Mouse (Mus musculus) heart, embryonic 16.5 days (tissue): ENCODE measurements at regions not wholly inside any gene's neighbourhood (a gene's known extent, or its start where the extent isn't known, plus 50 kb on each side); places are given as distances from the start of the nearest gene placed in this dataset.

ENCODE experiments used
- ATAC-seq: fragments of 200-750 bp; cut with Nextera tagmentation; replicated peaks from 2 replicates; pipeline ENCODE4 v1.8.0; 2017; ENCODE audit warnings: moderate number of reproducible peaks; ENCODE audit not compliant: insufficient read depth, low FRiP score; ENCODE audit errors: extremely low read depth
- H3K27ac ChIP-seq: fragments of 300-500 bp; sonication (generic); 2 replicates; pipeline ENCODE4 v1.5.1; 2014; ENCODE audit warnings: mild to moderate bottlenecking, low read length, control low read depth, moderate library complexity
- H3K27me3 ChIP-seq: fragments of 300-500 bp; sonication (generic); 2 replicates; pipeline ENCODE4 v1.6.1; 2014; ENCODE audit warnings: low read length, mixed read lengths; ENCODE audit not compliant: control insufficient read depth, insufficient read depth
- H3K36me3 ChIP-seq: fragments of 300-500 bp; sonication (generic); 2 replicates; pipeline ENCODE4 v1.6.1; 2014; ENCODE audit not compliant: control insufficient read depth, insufficient read depth
- H3K4me1 ChIP-seq: fragments of 300-500 bp; sonication (generic); 2 replicates; pipeline ENCODE4 v1.6.1; 2014; ENCODE audit warnings: low read length, mixed read lengths; ENCODE audit not compliant: control insufficient read depth, insufficient read depth
- H3K4me2 ChIP-seq: fragments of 300-500 bp; sonication (generic); 2 replicates; pipeline ENCODE4 v1.6.1; 2014; ENCODE audit warnings: low read depth, mild to moderate bottlenecking, control low read depth, low read length
- H3K4me3 ChIP-seq: fragments of 300-500 bp; sonication (generic); 2 replicates; pipeline ENCODE4 v1.5.1; 2014; ENCODE audit warnings: mild to moderate bottlenecking, control low read depth, low read length
- H3K9ac ChIP-seq: fragments of 300-500 bp; sonication (generic); 2 replicates; pipeline ENCODE4 v1.6.1; 2014; ENCODE audit warnings: low read length, control low read depth
- H3K9me3 ChIP-seq: fragments of 300-500 bp; sonication (generic); replicated peaks from 2 replicates; pipeline ENCODE4 v1.6.1; 2016; ENCODE audit warnings: low read length; ENCODE audit not compliant: control insufficient read depth
- WGBS: fragments of 180-500 bp; shearing (Covaris S2); extraction: QIAGEN DNeasy Blood & Tissue Kit; methylation state at CpG from one replicate; pipeline ENCODE4 v1.1.7; 2014; 5-methylcytosine and 5-hydroxymethylcytosine counted together

GRCm38 (mm10) chr4:12655457-12656228 lies 483.8 kb upstream of the Fam92a start:
- WGBS = 40% methylated on average over 13 of the region's 13 CpGs
- H3K9me3 ChIP-seq = no peaks in the 10 kb centered on the region
- H3K36me3 ChIP-seq = no peaks in the 10 kb centered on the region
- H3K4me3 ChIP-seq = peak overlapping the region; percentile 43
- H3K27ac ChIP-seq = no peak overlapping the region
- H3K27me3 ChIP-seq = no peaks in the 10 kb centered on the region
- peak overlapping the region; percentile 64 for H3K4me2 ChIP-seq
- peak overlapping the region; percentile 55 for H3K9ac ChIP-seq
- no peaks in the 10 kb centered on the region for H3K4me1 ChIP-seq
- no peak for ATAC-seq

GRCm38 (mm10) chr4:12654568-12655456 lies 483.0 kb upstream of the Fam92a start:
- no peak for ATAC-seq
- peak overlapping the region; percentile 64 for H3K4me2 ChIP-seq
- H3K4me3 ChIP-seq = peak overlapping the region; percentile 43
- no peaks in the 10 kb centered on the region for H3K9me3 ChIP-seq
- H3K4me1 ChIP-seq = no peaks in the 10 kb centered on the region
- WGBS = 50% methylated on average over 12 of the region's 12 CpGs
- no peaks in the 10 kb centered on the region for H3K27me3 ChIP-seq
- H3K9ac ChIP-seq = peak overlapping the region; percentile 55
- H3K36me3 ChIP-seq = no peaks in the 10 kb centered on the region
- H3K27ac ChIP-seq = no peak overlapping the region

DNA sequence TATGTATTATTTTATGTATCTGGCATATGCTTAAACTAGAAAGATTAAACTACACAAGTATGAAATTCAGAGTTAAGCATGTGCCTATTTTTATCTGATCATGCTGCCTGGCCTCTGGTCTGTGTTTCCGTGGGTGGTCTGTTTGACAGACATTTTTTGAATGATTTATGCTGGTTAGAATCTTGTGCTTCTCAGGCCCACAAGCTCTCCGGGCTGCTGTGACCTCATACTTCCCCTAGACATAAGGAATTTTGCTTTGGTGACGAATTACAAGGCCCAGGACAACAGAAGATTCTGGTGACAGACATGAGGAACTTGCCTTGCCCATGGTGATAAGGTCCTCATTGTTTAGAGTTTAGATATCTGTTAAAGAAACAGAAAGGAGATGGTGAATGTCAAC lies 475.9 kb upstream of the Fam92a start:
- H3K27ac ChIP-seq = no peak overlapping the region
- no peak overlapping the region for H3K9ac ChIP-seq
- 12% methylated on average over 3 of the region's 3 CpGs for WGBS
- H3K4me3 ChIP-seq = no peak overlapping the region
- ATAC-seq = no peak
- H3K36me3 ChIP-seq = no peaks in the 10 kb centered on the region
- H3K27me3 ChIP-seq = no peaks in the 10 kb centered on the region
- H3K4me2 ChIP-seq = no peak overlapping the region
- peaks cover 2% of the 10 kb centered on the region; the same call in 1 of the 2 replicates for H3K4me1 ChIP-seq
- H3K9me3 ChIP-seq = no peaks in the 10 kb centered on the region

DNA sequence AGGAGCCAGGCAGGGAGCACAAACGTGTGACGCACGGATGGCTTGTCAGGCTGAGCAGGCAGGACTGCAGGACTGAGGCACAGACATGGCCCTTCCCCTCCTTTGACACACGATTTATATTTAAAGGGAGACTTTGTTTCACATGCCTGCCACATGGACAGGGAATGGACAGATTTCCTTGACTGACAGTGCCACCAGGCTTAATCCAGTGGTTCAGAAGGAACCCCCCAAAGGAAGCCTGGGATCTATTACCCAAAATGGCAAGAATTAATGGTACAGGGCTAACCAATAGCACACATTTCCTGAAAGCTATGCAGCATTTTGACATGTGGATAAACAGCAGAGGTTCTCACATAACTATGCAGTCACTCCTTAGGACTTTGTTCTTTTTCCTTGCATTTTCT lies 470.7 kb upstream of the Fam92a start:
- H3K27ac ChIP-seq = no peak overlapping the region

GRCm38 (mm10) chr4:12629375-12629821 lies 457.6 kb upstream of the Fam92a start:
- H3K9me3 ChIP-seq = no peaks in the 10 kb centered on the region
- H3K36me3 ChIP-seq = no peaks in the 10 kb centered on the region
- no peak overlapping the region for H3K27ac ChIP-seq
- H3K4me3 ChIP-seq = no peak overlapping the region
- WGBS = 78% methylated on average over 2 of the region's 2 CpGs
- H3K27me3 ChIP-seq = no peaks in the 10 kb centered on the region
- no peak overlapping the region for H3K9ac ChIP-seq
- H3K4me1 ChIP-seq = 0 out of 2 replicates have a peak, but pooled peaks cover 2% of the 10 kb centered on the region
- no peak overlapping the region for H3K4me2 ChIP-seq
- ATAC-seq = no peak

More for the DNA sequence above, 470.7 kb upstream of the Fam92a start:
- Histone ChIP-seq H3K9me3 (no peaks in the 10 kb centered on the region), H3K4me3 (no peak overlapping the region), H3K27me3 (no peaks in the 10 kb centered on the region), H3K36me3 (no peaks in the 10 kb centered on the region), H3K9ac (no peak overlapping the region), H3K4me1 (no peaks in the 10 kb centered on the region), H3K4me2 (no peak overlapping the region)
- WGBS = 36% methylated on average over 4 of the region's 4 CpGs
- no peak for ATAC-seq

DNA sequence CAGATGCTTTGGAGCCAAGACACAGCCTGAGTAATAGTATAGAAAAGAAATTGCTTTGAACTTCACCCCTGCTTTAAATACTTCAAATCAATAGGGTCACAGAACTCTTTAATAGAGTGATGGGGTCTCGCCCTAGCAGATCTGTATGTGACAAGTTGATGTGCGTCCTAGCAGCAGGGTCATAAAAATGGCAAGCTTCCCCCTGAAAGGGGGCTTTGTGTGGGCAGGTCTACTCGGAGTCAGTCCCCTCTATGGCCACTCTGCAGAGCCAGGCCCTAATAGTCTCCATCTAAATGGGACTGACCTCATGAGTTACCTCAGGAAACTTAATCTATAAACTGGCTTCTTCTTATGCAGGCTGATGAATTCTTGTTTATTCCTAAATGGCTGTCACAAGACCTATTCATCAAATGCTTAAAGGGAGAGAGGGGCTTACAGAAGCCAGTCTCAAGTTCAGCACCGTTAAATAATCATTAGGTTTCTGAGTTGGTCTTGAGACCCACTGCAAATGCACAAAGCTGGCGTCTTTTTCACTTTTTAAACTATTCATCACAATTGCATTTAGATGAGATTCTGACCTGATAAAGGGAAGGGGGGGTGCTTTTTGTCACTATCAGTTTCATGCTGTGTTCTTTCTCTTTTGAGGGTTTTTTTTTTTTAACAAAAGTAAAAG lies 457.0 kb upstream of the Fam92a start:
- Histone ChIP-seq H3K4me3 (no peak overlapping the region), H3K27me3 (no peaks in the 10 kb centered on the region), H3K4me1 (0 out of 2 replicates have a peak, but pooled peaks cover 2% of the 10 kb centered on the region), H3K27ac (no peak overlapping the region), H3K9ac (no peak overlapping the region), H3K9me3 (no peaks in the 10 kb centered on the region), H3K4me2 (no peak overlapping the region), H3K36me3 (no peaks in the 10 kb centered on the region)
- 72% methylated on average over 5 of the region's 5 CpGs for WGBS
- ATAC-seq = no peak

- no peaks in the 10 kb centered on the region for H3K27me3 ChIP-seq
- H3K4me2 ChIP-seq = no peak overlapping the region
- H3K36me3 ChIP-seq = no peaks in the 10 kb centered on the region
- no peak overlapping the region for H3K9ac ChIP-seq
- no peak overlapping the region for H3K4me3 ChIP-seq
- 0 out of 2 replicates have a peak, but pooled peaks cover 2% of the 10 kb centered on the region for H3K4me1 ChIP-seq
- WGBS = 74% methylated on average over 5 of the region's 5 CpGs
- no peak for ATAC-seq
- H3K27ac ChIP-seq = no peak overlapping the region
- H3K9me3 ChIP-seq = no peaks in the 10 kb centered on the region
Observed at GRCm38 (mm10) chr4:12627158-12627871, 455.5 kb upstream of the Fam92a start.

DNA sequence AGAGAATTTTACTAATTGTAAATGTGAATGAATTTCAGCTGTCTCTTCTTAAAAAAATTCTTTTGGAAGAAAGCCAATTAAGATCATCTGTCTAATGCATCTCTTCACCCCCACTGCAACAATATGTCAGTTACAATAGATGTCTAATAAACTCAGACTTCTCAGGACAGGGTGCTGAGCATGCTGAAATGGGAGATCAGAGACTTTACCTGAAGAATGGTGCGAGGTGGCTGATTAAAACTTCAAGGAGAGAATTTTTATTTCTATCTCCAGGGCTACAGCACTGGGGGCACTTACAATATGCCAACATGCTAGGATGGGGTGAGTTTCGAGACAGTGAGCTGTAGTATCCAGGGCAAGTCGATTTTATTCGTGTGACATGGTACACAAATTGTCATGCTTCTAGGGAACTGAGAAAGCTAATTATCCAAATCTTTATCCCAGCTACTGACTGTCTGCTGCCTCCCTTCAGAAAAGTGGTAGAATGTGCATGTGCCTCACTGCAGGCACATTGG lies 449.0 kb upstream of the Fam92a start:
- Histone ChIP-seq H3K4me1 (no peaks in the 10 kb centered on the region), H3K4me2 (no peak overlapping the region), H3K9me3 (no peaks in the 10 kb centered on the region), H3K4me3 (no peak overlapping the region), H3K36me3 (no peaks in the 10 kb centered on the region), H3K9ac (no peak overlapping the region), H3K27ac (no peak overlapping the region), H3K27me3 (no peaks in the 10 kb centered on the region)
- 85% methylated on average over 4 of the region's 4 CpGs for WGBS
- no peak for ATAC-seq
